14 mouse cellular contexts compared by ENCODE assay signal in the genomic region with DNA sequence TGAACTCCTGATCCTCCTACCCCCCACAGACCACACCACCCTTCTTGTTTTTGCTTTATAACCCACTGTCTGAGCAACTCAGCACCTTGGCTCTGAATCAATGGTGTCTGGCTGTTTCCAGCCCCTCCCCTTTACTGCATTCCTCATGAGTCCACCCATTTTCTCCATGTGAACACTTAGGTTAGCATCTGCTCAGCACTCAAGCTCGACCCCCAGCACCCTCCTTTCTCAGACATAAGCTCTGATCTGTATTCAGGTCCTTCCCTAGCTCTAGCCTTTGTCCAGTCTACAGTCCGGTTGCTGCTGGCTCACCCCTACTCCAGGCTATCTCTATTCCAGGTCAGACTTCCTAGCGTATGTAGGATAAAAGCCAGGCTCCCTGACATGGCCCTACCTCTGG. TPM values are rescaled to one million over a fixed set of nuclear protein-coding genes. Genes with fewer than 3 reads are reported as not detected.
DNase-seq lines count a peak whose midpoint lies in the region; ATAC-seq and TF ChIP-seq lines count a peak whose summit lies in the region.
"Had no signal": no experiment of that assay in that cellular context is flagged by ENCODE, and none has a peak within 500 bp of the region (broad histone marks: within the 10 kb centered on the region; RNA-seq: fewer than 3 reads in every experiment).

No protein-coding gene starts in this region.

- DNase-seq in embryonic facial prominence, embryonic 11.5 days (ENCODE audit: low spot score): no peak
- no peak for DNase-seq in embryonic facial prominence, embryonic 10.5 days (ENCODE audit: low spot score)
- DNase-seq in midbrain, postnatal 0 days (ENCODE audit: low spot score): peak; percentile 39
- DNase-seq in gastrocnemius, adult 2 months: no peak
- DNase-seq in heart, adult 8-10 months (ENCODE audit: low spot score): no peak
- DNase-seq in adrenal gland, adult 8-10 months: no peak
- DNase-seq: adrenal gland, postnatal 25 days; kidney, postnatal 10 days had no signal

- no peak overlapping the region for H3K9ac ChIP-seq in embryonic facial prominence, embryonic 11.5 days (replicated peaks; ENCODE audit: low read length)
- H3K9ac ChIP-seq in forebrain, embryonic 13.5 days: no peak overlapping the region
- H3K9ac ChIP-seq in hindbrain, embryonic 15.5 days: no peak overlapping the region
- H3K9ac ChIP-seq in midbrain, postnatal 0 days (replicated peaks; ENCODE audit: low read length, poor library complexity, severe bottlenecking): no peak overlapping the region
- H3K9ac ChIP-seq: embryonic facial prominence, embryonic 15.5 days; limb, embryonic 12.5 days had no signal

- H3K9me3 ChIP-seq in embryonic facial prominence, embryonic 11.5 days (replicated peaks; ENCODE audit: control insufficient read depth, low read length): no peaks in the 10 kb centered on the region
- H3K9me3 ChIP-seq in embryonic facial prominence, embryonic 10.5 days: no peaks in the 10 kb centered on the region
- no peaks in the 10 kb centered on the region for H3K9me3 ChIP-seq in forebrain, embryonic 13.5 days (replicated peaks)
- H3K9me3 ChIP-seq in hindbrain, embryonic 15.5 days: no peaks in the 10 kb centered on the region
- no peaks in the 10 kb centered on the region for H3K9me3 ChIP-seq in midbrain, postnatal 0 days (ENCODE audit: low read length)
- H3K9me3 ChIP-seq: embryonic facial prominence, embryonic 15.5 days; limb, embryonic 12.5 days had no signal

- peak; percentile 72; the same call in 1 of the 2 replicates for ATAC-seq in embryonic facial prominence, embryonic 11.5 days (replicated peaks; ENCODE audit: insufficient number of reproducible peaks, low FRiP score, low TSS enrichment, low read depth)
- peak; percentile 51; the same call in 1 of the 2 replicates for ATAC-seq in forebrain, embryonic 13.5 days
- ATAC-seq in hindbrain, embryonic 15.5 days (ENCODE audit: low FRiP score, low read depth): peak; percentile 85
- ATAC-seq in midbrain, postnatal 0 days (ENCODE audit: low FRiP score): peak; percentile 71; the same call in 1 of the 2 replicates
- ATAC-seq: intestine, embryonic 16.5 days had no signal

- no peaks in the 10 kb centered on the region for H3K27me3 ChIP-seq in embryonic facial prominence, embryonic 11.5 days (ENCODE audit: control insufficient read depth, insufficient read depth, low read length)
- H3K27me3 ChIP-seq in embryonic facial prominence, embryonic 10.5 days (replicated peaks; ENCODE audit: low read depth, poor library complexity, severe bottlenecking): no peaks in the 10 kb centered on the region
- H3K27me3 ChIP-seq in forebrain, embryonic 13.5 days: no peaks in the 10 kb centered on the region
- H3K27me3 ChIP-seq in hindbrain, embryonic 15.5 days: no peaks in the 10 kb centered on the region
- no peaks in the 10 kb centered on the region for H3K27me3 ChIP-seq in midbrain, postnatal 0 days (ENCODE audit: insufficient read depth, low read length)
- H3K27me3 ChIP-seq: CH12.LX; embryonic facial prominence, embryonic 15.5 days; limb, embryonic 12.5 days had no signal

- no peaks in the 10 kb centered on the region; the same call in none of the 2 replicates for H3K36me3 ChIP-seq in embryonic facial prominence, embryonic 11.5 days (replicated peaks; ENCODE audit: control insufficient read depth, insufficient read depth, low read depth, low read length)
- peaks cover 41% of the 10 kb centered on the region for H3K36me3 ChIP-seq in embryonic facial prominence, embryonic 10.5 days (replicated peaks)
- no peaks in the 10 kb centered on the region for H3K36me3 ChIP-seq in forebrain, embryonic 13.5 days (ENCODE audit: poor library complexity, severe bottlenecking)
- no peaks in the 10 kb centered on the region for H3K36me3 ChIP-seq in hindbrain, embryonic 15.5 days
- H3K36me3 ChIP-seq in midbrain, postnatal 0 days (ENCODE audit: insufficient read depth, low read length): no peaks in the 10 kb centered on the region
- H3K36me3 ChIP-seq: embryonic facial prominence, embryonic 15.5 days had no signal

- no peak overlapping the region for H3K27ac ChIP-seq in embryonic facial prominence, embryonic 11.5 days (replicated peaks; ENCODE audit: low read depth, low read length)
- H3K27ac ChIP-seq in embryonic facial prominence, embryonic 10.5 days (replicated peaks): no peak overlapping the region
- peak overlapping the region; percentile 49 for H3K27ac ChIP-seq in forebrain, embryonic 13.5 days
- peak overlapping the region; percentile 61; the same call in 1 of the 2 replicates for H3K27ac ChIP-seq in hindbrain, embryonic 15.5 days (replicated peaks)
- H3K27ac ChIP-seq in midbrain, postnatal 0 days (ENCODE audit: low read depth, low read length): peak overlapping the region; percentile 59
- H3K27ac ChIP-seq in gastrocnemius, adult 2 months: no peak overlapping the region
- H3K27ac ChIP-seq: embryonic facial prominence, embryonic 15.5 days; limb, embryonic 12.5 days had no signal

- no peaks in the 10 kb centered on the region for H3K4me1 ChIP-seq in embryonic facial prominence, embryonic 11.5 days (ENCODE audit: control insufficient read depth, insufficient read depth, low read length)
- 0 out of 2 replicates have a peak, but pooled peaks cover 4% of the 10 kb centered on the region for H3K4me1 ChIP-seq in embryonic facial prominence, embryonic 10.5 days
- peaks cover 29% of the 10 kb centered on the region for H3K4me1 ChIP-seq in forebrain, embryonic 13.5 days
- H3K4me1 ChIP-seq in hindbrain, embryonic 15.5 days (replicated peaks): 0 out of 2 replicates have a peak, but pooled peaks cover 6% of the 10 kb centered on the region
- no peaks in the 10 kb centered on the region for H3K4me1 ChIP-seq in midbrain, postnatal 0 days (ENCODE audit: insufficient read depth, low read length)

- H3K4me2 ChIP-seq in embryonic facial prominence, embryonic 11.5 days (ENCODE audit: low read depth, low read length): no peak overlapping the region
- no peak overlapping the region for H3K4me2 ChIP-seq in forebrain, embryonic 13.5 days
- H3K4me2 ChIP-seq in hindbrain, embryonic 15.5 days: no peak overlapping the region
- H3K4me2 ChIP-seq in midbrain, postnatal 0 days (ENCODE audit: low read depth, low read length, poor library complexity, severe bottlenecking): no peak overlapping the region
- H3K4me2 ChIP-seq: embryonic facial prominence, embryonic 15.5 days; limb, embryonic 12.5 days had no signal

- WGBS in embryonic facial prominence, embryonic 11.5 days: 74% methylated on average over 3 of the region's 3 CpGs
- 80% methylated on average over 3 of the region's 3 CpGs for WGBS in embryonic facial prominence, embryonic 10.5 days
- 23% methylated on average over 3 of the region's 3 CpGs for WGBS in forebrain, embryonic 13.5 days
- WGBS in hindbrain, embryonic 15.5 days: 37% methylated on average over 3 of the region's 3 CpGs
- 38% methylated on average over 3 of the region's 3 CpGs for WGBS in midbrain, postnatal 0 days

- no peak overlapping the region for H3K4me3 ChIP-seq in embryonic facial prominence, embryonic 11.5 days (ENCODE audit: low read depth, low read length)
- H3K4me3 ChIP-seq in embryonic facial prominence, embryonic 10.5 days: no peak overlapping the region
- H3K4me3 ChIP-seq in forebrain, embryonic 13.5 days: no peak overlapping the region
- no peak overlapping the region for H3K4me3 ChIP-seq in hindbrain, embryonic 15.5 days
- H3K4me3 ChIP-seq in midbrain, postnatal 0 days (ENCODE audit: low read depth, low read length): no peak overlapping the region
- no peak overlapping the region for H3K4me3 ChIP-seq in gastrocnemius, adult 2 months
- H3K4me3 ChIP-seq: embryonic facial prominence, embryonic 15.5 days; limb, embryonic 12.5 days had no signal

- no peak for TF ChIP-seq CTCF in midbrain, postnatal 0 days (IDR thresholded peaks at IDR 0.05)
- TF ChIP-seq CTCF in gastrocnemius, adult 2 months (IDR thresholded peaks at IDR 0.05): no peak

- intact Hi-C loops in gastrocnemius, adult 2 months (cut with DNase I): no loop called here

RNA-seq across cellular contexts. Expression of gene Limk2, which starts 12.9 kb away (rescaled TPM):
- polyA plus RNA-seq in embryonic facial prominence, embryonic 11.5 days (2014; fragmentation: Nextera tagmentation; extraction: Ambion mirVana): 47.3 and 55.9 TPM in 2 replicates
- polyA plus RNA-seq in embryonic facial prominence, embryonic 10.5 days (2016; fragmentation: Nextera tagmentation; extraction: Ambion mirVana): 57.9 and 60.5 TPM in 2 replicates
- 75.6 and 81.3 TPM in 2 replicates for polyA plus RNA-seq in forebrain, embryonic 13.5 days (2015; fragmentation: Nextera tagmentation; extraction: Ambion mirVana)
- 148 and 158 TPM in 2 replicates for polyA plus RNA-seq in hindbrain, embryonic 15.5 days (2015; fragmentation: Nextera tagmentation; extraction: Ambion mirVana)
- 250 and 290 TPM in 2 replicates for total RNA-seq in midbrain, postnatal 0 days (2014; rRNA removed)
- polyA plus RNA-seq in midbrain, postnatal 0 days (2015; fragmentation: Nextera tagmentation; extraction: Ambion mirVana): 134 and 149 TPM in 2 replicates
- total RNA-seq in gastrocnemius, adult 2 months (2021): 10 to 100 TPM; 10.0 to 11.5 TPM
- total RNA-seq in heart, adult 8-10 months (2022): 10 to 100 TPM; 16.7 to 25.5 (median 19.4) TPM
- total RNA-seq in adrenal gland, adult 8-10 months (2022): 10 to 100 TPM; 19.4 to 36.8 (median 32.2) TPM

RNA-seq across cellular contexts. Expression of gene Rnf185, which starts 56.1 kb away (rescaled TPM):
- 48.1 and 50.7 TPM in 2 replicates for polyA plus RNA-seq in embryonic facial prominence, embryonic 11.5 days (2014; fragmentation: Nextera tagmentation; extraction: Ambion mirVana)
- polyA plus RNA-seq in embryonic facial prominence, embryonic 10.5 days (2016; fragmentation: Nextera tagmentation; extraction: Ambion mirVana): 37.6 and 40.2 TPM in 2 replicates
- polyA plus RNA-seq in forebrain, embryonic 13.5 days (2015; fragmentation: Nextera tagmentation; extraction: Ambion mirVana): 40.6 and 46.2 TPM in 2 replicates
- 41.1 and 41.7 TPM in 2 replicates for polyA plus RNA-seq in hindbrain, embryonic 15.5 days (2015; fragmentation: Nextera tagmentation; extraction: Ambion mirVana)
- total RNA-seq in midbrain, postnatal 0 days (2014; rRNA removed): 43.6 and 46.8 TPM in 2 replicates
- polyA plus RNA-seq in midbrain, postnatal 0 days (2015; fragmentation: Nextera tagmentation; extraction: Ambion mirVana): 36.9 and 39.6 TPM in 2 replicates
- 10 to 100 TPM; 18.9 to 19.4 TPM for total RNA-seq in gastrocnemius, adult 2 months (2021)
- 10 to 100 TPM; 18.9 to 23.0 (median 20.4) TPM for total RNA-seq in heart, adult 8-10 months (2022)
- total RNA-seq in adrenal gland, adult 8-10 months (2022): 10 to 100 TPM; 34.8 to 45.3 (median 38.5) TPM

Comparison
In these comparisons a context has a peak if more than half of its experiments do, and no peak if none do; other contexts are left out.
1. H3K27ac ChIP-seq: peak in forebrain, embryonic 13.5 days (single experiment), hindbrain, embryonic 15.5 days (single experiment) and midbrain, postnatal 0 days (single experiment); none in embryonic facial prominence, embryonic 11.5 days (single experiment), embryonic facial prominence, embryonic 10.5 days (single experiment) and gastrocnemius, adult 2 months (single experiment).
2. Peak in every context shown above with its lines, with median percentiles within 50 percentile points of each other: ATAC-seq.